Mouse (Mus musculus) ES-E14 (cell line): ENCODE measurements around the gene Fam160a2.

Experiments
- CHD2 ChIP-seq: IDR thresholded peaks from 2 replicates; pipeline ENCODE4 v1.6.1; 2014; ENCODE audit warnings: mild to moderate bottlenecking, low read depth, low read length, inconsistent platforms
- HCFC1 ChIP-seq: IDR thresholded peaks from 2 replicates; pipeline ENCODE4 v1.6.1; 2012; ENCODE audit warnings: low read length, inconsistent platforms, borderline replicate concordance; ENCODE audit not compliant: insufficient read depth
- MAFK ChIP-seq: IDR thresholded peaks from 2 replicates; pipeline ENCODE4 v1.6.1; 2014; ENCODE audit warnings: mild to moderate bottlenecking, low read depth, low read length, inconsistent platforms; ENCODE audit not compliant: insufficient read depth
- ZC3H11A ChIP-seq: IDR thresholded peaks from 2 replicates; pipeline ENCODE4 v1.6.1; 2012; ENCODE audit warnings: low read depth, mild to moderate bottlenecking, inconsistent platforms, low read length, borderline replicate concordance

- TF ChIP-seq ZC3H11A (no peak), CHD2 (no peak), HCFC1 (no peak), MAFK (no peak)
Measured at GRCm38 (mm10) chr7:105424368-105424767, 24.5 kb upstream of the Fam160a2 start.
